Mouse (Mus musculus) cortical plate, adult 2 months (tissue): ENCODE measurements around the gene Atxn2l.

Source experiments
- CTCF ChIP-seq: fragments of 200-500 bp; IDR thresholded peaks from 2 replicates; pipeline ENCODE4 v1.5.1; 2011; ENCODE audit warnings: mild to moderate bottlenecking, control low read depth, low read length; ENCODE audit not compliant: insufficient read depth; ENCODE audit errors: extremely low read depth
- POLR2A ChIP-seq: fragments of 200-500 bp; IDR thresholded peaks from 2 replicates; pipeline ENCODE4 v1.6.1; 2011; ENCODE audit warnings: mild to moderate bottlenecking, low read length, control low read depth; ENCODE audit not compliant: insufficient read depth; ENCODE audit errors: extremely low read depth

GRCm38 (mm10) chr7:126443997-126444396 lies 59.2 kb downstream of the Atxn2l start:
- no peak for TF ChIP-seq CTCF
- no peak for TF ChIP-seq POLR2A
